Mouse (Mus musculus): ENCODE measurements at regions not wholly inside any gene's neighbourhood (a gene's known extent, or its start where the extent isn't known, plus 50 kb on each side); places are given as distances from the start of the nearest gene placed in this dataset.
A peak's percentile ranks its signal among the peaks of the same experiment; 100 is the strongest.

GRCm38 (mm10) chr13:16769409-16769808, 757.8 kb downstream of the Inhba start:
- H3K9ac ChIP-seq (replicated peaks; ENCODE audit: low read depth, low read length) = no peak overlapping the region
- no peak overlapping the region for H3K27ac ChIP-seq (ENCODE audit: low read length)
- H3K36me3 ChIP-seq (ENCODE audit: control insufficient read depth, insufficient read depth, low read length) = no peaks in the 10 kb centered on the region
- H3K4me3 ChIP-seq (ENCODE audit: low read depth, low read length) = no peak overlapping the region
- H3K4me2 ChIP-seq (replicated peaks; ENCODE audit: low read depth, low read length) = no peak overlapping the region
- no peak for ATAC-seq (ENCODE audit: insufficient number of reproducible peaks, insufficient read depth, low FRiP score, low read depth)
- WGBS = 58% methylated on average over 2 of the region's 2 CpGs
- H3K4me1 ChIP-seq (ENCODE audit: control insufficient read depth, insufficient read depth, low read length) = no peaks in the 10 kb centered on the region
- H3K9me3 ChIP-seq (ENCODE audit: control insufficient read depth, low read depth, low read length) = no peaks in the 10 kb centered on the region
- no peaks in the 10 kb centered on the region for H3K27me3 ChIP-seq (ENCODE audit: control insufficient read depth, insufficient read depth, low read length)

- Histone ChIP-seq H3K4me2 (replicated peaks; ENCODE audit: low read depth, low read length) (no peak overlapping the region), H3K4me1 (ENCODE audit: control insufficient read depth, insufficient read depth, low read length) (no peaks in the 10 kb centered on the region), H3K9me3 (ENCODE audit: control insufficient read depth, low read depth, low read length) (no peaks in the 10 kb centered on the region), H3K9ac (replicated peaks; ENCODE audit: low read depth, low read length) (no peak overlapping the region), H3K27ac (ENCODE audit: low read length) (no peak overlapping the region), H3K36me3 (ENCODE audit: control insufficient read depth, insufficient read depth, low read length) (no peaks in the 10 kb centered on the region), H3K4me3 (ENCODE audit: low read depth, low read length) (no peak overlapping the region), H3K27me3 (ENCODE audit: control insufficient read depth, insufficient read depth, low read length) (no peaks in the 10 kb centered on the region)
- WGBS = 68% methylated on average over 6 of the region's 6 CpGs
- no peak for ATAC-seq (ENCODE audit: insufficient number of reproducible peaks, insufficient read depth, low FRiP score, low read depth)
Observed at GRCm38 (mm10) chr13:16769848-16770422, 758.3 kb downstream of the Inhba start.

GRCm38 (mm10) chr13:16771845-16772244, 760.2 kb downstream of the Inhba start:
- no peak overlapping the region for H3K27ac ChIP-seq (ENCODE audit: low read length)
- H3K36me3 ChIP-seq (ENCODE audit: control insufficient read depth, insufficient read depth, low read length) = no peaks in the 10 kb centered on the region
- no peak overlapping the region for H3K4me2 ChIP-seq (replicated peaks; ENCODE audit: low read depth, low read length)
- no peak for ATAC-seq (ENCODE audit: insufficient number of reproducible peaks, insufficient read depth, low FRiP score, low read depth)
- H3K27me3 ChIP-seq (ENCODE audit: control insufficient read depth, insufficient read depth, low read length) = no peaks in the 10 kb centered on the region
- 80% methylated on average over 4 of the region's 4 CpGs for whole genome bisulfite sequencing
- no peaks in the 10 kb centered on the region for H3K9me3 ChIP-seq (ENCODE audit: control insufficient read depth, low read depth, low read length)
- no peak overlapping the region for H3K9ac ChIP-seq (replicated peaks; ENCODE audit: low read depth, low read length)
- H3K4me3 ChIP-seq (ENCODE audit: low read depth, low read length) = no peak overlapping the region
- H3K4me1 ChIP-seq (ENCODE audit: control insufficient read depth, insufficient read depth, low read length) = no peaks in the 10 kb centered on the region

DNA sequence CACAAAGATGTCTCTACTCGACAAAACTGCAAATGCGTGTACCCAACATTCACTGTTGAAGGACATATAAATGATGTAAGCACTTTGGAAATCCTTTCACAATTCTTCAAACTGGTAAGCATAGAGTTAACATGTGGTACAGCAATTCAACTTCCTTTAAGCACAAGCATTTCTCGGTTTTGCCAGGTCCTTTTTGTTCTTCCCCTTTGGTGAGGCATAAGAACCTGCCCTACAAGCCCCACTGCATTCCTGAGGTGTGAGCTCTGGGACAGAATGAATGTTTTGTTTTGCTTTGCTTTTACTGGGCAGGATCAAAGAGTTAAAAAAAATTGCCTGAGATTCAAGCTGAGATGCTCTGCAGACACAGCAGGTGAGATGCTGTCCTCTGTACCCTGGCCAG, 793.9 kb downstream of the Inhba start:
- WGBS = 50% methylated on average over 3 of the region's 3 CpGs
- H3K36me3 ChIP-seq (ENCODE audit: control insufficient read depth, insufficient read depth, low read length) = no peaks in the 10 kb centered on the region
- H3K9me3 ChIP-seq (ENCODE audit: control insufficient read depth, low read depth, low read length) = no peaks in the 10 kb centered on the region
- peak; percentile 88 for ATAC-seq (ENCODE audit: insufficient number of reproducible peaks, insufficient read depth, low FRiP score, low read depth)
- H3K4me3 ChIP-seq (ENCODE audit: low read depth, low read length) = no peak overlapping the region
- no peak overlapping the region for H3K27ac ChIP-seq (ENCODE audit: low read length)
- H3K4me2 ChIP-seq (replicated peaks; ENCODE audit: low read depth, low read length) = no peak overlapping the region
- no peak overlapping the region for H3K9ac ChIP-seq (replicated peaks; ENCODE audit: low read depth, low read length)
- H3K4me1 ChIP-seq (ENCODE audit: control insufficient read depth, insufficient read depth, low read length) = no peaks in the 10 kb centered on the region
- H3K27me3 ChIP-seq (ENCODE audit: control insufficient read depth, insufficient read depth, low read length) = no peaks in the 10 kb centered on the region
